Mouse (Mus musculus) adrenal gland, postnatal 36 days (tissue): ENCODE results near the gene Hoxc6. TPM values are rescaled to one million over a fixed set of nuclear protein-coding genes. Genes with fewer than 3 reads are reported as not detected.

Source experiments
- DNase-seq, 2 experiments: peaks; one replicate each; pipeline ENCODE4 v3.0.0; 2021; ENCODE audit warnings: mixed read lengths in 1 of 2
- microRNA-seq: library from miRNA; unstranded; fragments of <30 nt; microRNA quantifications from one replicate; pipeline ENCODE4 v1.2.0, GENCODE M21; 2021
- total RNA-seq, 2 experiments: library from RNA; stranded (reverse); gene quantifications; 2 replicates each; pipeline ENCODE4 v1.2.3; 2021

Hoxc6 gene
- total RNA-seq, 2 experiments from 2014 or later = 43.2 to 46.3 TPM

DNA sequence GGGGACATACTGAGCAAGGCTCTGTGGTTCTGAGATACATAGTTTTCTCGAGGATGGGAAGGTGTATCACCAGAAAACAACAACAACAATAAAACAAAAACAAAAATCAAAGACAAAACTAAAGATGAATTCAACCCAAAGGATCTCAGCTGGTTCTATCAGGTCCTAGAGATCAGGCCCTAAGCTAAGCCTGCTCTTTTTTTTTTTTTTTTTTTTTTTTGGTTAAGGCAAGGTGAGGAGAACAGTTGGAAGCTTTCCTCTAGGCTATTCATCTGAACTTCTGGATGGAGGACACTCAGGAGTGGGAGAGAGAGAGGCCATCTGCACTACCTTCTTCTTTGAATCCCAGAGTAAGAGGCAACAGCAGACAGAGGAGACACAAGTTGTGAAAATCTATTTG is 39.5 kb downstream of the Hoxc6 start:
- no peak for DNase-seq

DNA sequence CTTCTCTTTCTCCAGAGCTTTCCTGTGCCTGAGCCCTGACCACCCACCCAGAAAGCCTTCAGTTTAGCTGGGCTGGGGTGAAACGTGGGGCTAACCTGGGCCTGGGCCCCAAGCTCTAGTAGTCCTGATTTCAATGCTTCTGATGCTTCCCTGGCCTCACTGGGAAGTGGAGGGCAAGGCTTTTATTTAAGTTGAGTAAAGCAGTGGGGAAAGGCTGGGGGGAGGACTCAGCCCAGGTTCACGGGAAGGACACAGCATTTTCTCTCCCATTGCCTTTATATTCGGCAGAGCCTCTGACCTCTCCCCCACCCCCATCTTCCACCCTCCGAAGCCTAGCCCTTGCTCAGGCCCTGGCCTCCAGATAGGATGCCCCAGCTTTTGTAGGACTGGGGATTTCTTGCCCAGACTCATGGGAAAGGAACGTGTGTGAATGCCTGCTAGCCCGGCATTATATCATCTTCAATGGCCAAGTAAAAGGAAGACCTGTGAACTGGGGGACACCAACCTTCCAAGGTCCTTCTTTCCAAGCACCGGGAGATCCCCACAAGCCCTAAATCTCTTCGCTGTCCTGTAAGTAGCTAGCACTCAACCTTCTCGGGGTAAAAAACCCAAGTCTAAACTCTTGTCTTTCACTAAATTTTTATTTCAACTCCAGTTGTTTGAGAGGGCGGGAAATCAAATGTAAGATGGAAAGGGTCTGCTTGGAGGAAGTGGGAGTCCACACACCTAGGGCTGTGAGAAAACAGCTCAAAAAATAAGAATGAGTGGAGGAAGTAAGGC is 40.8 kb downstream of the Hoxc6 start:
- DNase-seq = no peak

DNA sequence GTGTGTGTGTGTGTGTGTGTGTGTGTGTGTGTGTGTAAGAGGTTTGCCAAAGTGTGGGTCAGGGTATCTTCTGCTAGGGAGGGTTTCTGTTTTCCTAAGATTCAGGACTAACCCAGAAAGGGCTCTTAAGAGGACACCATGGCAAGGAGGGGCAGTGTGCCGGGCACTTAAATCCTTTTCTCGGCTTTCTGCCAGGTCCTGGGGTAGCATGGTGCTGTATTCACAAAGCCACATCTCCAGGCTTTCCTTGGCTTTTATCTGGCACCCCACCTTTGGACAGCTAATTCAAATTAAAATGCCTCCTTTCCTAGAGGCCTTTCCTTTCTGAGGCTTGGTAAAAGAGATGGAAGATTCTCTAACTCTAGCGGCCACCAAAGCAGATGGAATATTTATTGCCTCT is 41.6 kb downstream of the Hoxc6 start:
- no peak for DNase-seq

DNA sequence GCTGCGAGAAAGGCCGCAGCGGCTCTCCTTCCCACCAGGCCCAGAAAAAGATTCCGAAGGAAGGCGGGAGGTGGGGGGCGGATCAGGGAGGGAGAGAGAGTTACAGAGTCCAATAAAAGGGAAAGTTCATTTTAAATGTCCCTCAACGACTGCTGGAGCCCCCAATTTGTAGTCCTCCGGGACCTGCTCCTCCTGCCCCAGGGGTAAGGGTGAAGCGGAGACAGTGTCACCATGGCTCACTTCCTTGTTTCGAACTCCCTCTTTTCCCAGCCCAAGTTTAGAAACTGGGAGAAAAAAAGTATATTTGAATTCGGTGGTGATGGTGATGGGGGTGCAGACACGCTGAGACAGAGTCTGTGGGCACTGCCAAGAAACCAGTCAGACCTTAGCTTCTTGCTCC is 42.5 kb downstream of the Hoxc6 start:
- peak in 1 of 2 experiments; percentile 13 for DNase-seq

GRCm38 (mm10) chr15:103041613-103042012 is 43.6 kb downstream of the Hoxc6 start:
- DNase-seq = no peak

- DNase-seq = no peak
Measured at GRCm38 (mm10) chr15:103042209-103042608, 44.2 kb downstream of the Hoxc6 start.

GRCm38 (mm10) chr15:103051670-103052069 is 53.6 kb downstream of the Hoxc6 start:
- DNase-seq = no peak

DNA sequence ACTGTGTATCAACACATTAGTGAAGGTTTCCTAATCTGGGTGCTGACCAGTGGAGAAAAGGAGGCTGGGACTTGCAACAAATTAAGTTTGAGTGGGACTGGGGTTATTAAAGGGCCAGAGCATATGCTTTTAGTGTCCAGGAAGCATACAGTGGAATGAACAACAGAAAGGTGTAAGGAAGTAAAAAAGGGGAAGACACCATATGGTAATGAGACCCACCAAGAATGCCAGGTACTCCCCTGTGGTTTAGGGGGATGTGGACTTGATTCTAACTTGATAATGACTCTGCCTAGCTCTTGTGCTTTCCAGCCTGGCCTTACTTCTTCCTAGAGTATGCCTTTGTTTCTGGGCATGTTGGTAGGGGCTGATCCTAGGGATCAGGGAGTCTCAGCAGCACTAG is 55.2 kb downstream of the Hoxc6 start:
- no peak for DNase-seq

- no peak for DNase-seq
Measured at GRCm38 (mm10) chr15:103056396-103056795, 58.3 kb downstream of the Hoxc6 start.

DNA sequence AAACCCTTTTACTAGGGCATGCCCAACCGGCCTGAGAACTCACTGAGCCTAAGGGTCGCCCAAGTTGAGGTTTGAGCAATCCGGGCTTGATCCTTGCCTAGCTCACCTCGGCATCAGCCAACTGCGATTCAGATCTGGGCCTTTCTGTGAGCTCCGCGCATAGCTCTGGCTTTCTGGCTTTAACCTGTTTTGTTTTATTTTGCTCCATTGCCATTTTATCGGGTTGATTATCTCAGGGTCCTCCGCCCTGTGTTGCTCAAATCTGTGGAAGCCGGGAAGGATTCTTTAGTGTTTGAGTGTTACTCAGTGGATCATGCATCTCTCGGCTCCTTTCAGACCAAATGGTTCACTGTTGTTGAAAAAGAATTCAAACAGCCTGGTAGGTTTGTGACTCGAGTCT is 60.7 kb downstream of the Hoxc6 start:
- peak in 1 of 2 experiments; percentile 15 for DNase-seq

- no peak for DNase-seq
Measured at GRCm38 (mm10) chr15:103059393-103059992, 61.4 kb downstream of the Hoxc6 start.

DNA sequence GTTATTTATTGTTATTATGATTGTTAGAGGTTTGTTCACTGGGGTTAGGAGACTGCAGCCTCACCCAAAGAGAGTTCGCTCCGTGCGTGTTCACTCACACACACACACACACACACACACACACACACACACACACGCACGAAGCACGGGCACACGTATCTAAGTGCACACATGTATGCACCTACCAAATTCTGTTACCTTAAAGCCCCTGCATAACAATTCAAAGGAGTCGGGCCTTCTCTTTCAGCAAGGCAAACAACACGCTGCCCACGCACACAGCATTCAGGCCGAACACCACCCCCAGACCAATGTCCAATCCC is 61.9 kb downstream of the Hoxc6 start:
- DNase-seq = peak in 1 of 2 experiments; percentile 13

DNA sequence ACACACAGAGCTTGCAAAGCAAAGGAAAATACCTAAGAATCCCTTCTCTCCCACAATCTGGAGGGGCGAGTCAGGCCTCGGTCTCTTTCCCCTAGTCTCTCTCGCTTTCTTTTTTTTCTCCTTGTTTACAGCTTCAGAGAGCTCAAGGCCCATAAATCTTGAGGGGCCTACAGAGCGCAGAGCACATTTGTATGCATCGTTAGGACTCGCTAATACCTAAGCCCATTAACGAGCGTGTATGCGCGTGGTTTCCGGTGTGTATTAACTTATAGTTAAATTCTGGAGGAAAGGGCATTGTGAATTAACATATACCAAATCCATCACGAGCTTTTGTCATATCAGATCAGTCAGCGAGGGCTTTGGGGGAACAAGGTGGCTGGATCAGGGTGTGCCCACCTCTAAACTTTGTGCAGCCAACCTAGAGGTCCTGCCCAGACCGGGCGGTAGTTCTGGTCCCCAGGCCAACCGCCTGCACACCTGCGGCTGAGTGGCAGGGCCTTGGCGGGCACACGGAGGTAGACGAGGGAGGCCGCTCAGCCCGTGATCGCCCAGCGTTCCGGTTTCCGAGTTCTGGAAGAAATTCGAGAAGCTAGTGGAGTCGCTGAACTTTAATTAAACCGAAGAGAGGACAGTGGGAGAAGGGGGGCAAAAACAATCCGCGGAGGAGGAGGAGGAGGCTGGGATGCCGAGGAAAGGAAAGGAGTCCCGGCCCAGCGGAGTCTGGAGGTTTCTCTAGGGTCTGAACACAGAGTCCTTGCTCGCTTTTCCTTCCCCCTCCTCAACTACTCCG is 62.5 kb downstream of the Hoxc6 start:
- peak in 1 of 2 experiments; percentile 26 for DNase-seq

- peak; percentile 56 to 76 for DNase-seq
Measured at GRCm38 (mm10) chr15:103061131-103061825, 63.2 kb downstream of the Hoxc6 start.

Small RNAs within 50 kb of the gene (microRNA-seq; reads per million reads assigned to microRNA genes)
- 228 reads per million, percentile 61 among the genes with 10 or more reads in this experiment for gene Mir196a-2
- gene Mir615 = 2,393 reads per million, percentile 87 among the genes with 10 or more reads in this experiment

Other genes starting within 250 kb of the Hoxc6 start
- not detected for gene Hoxc13, start 77.2 kb upstream of the Hoxc6 start, total RNA-seq
- gene Hoxc12, start 61.5 kb upstream of the Hoxc6 start, total RNA-seq = not detected
- not detected for gene Hoxc11, start 43.8 kb upstream of the Hoxc6 start, total RNA-seq
- under 1 TPM; 0.17 to 0.20 TPM for gene Hoxc10, start 31.5 kb upstream of the Hoxc6 start, total RNA-seq
- gene Hoxc5, start 30.8 kb upstream of the Hoxc6 start, total RNA-seq = 1 to 10 TPM; 5.7 to 6.2 TPM
- under 1 TPM; 0.72 to 0.96 TPM for gene Hoxc9, start 21.8 kb upstream of the Hoxc6 start, total RNA-seq
- 10 to 100 TPM; 25.4 to 29.5 TPM for gene Hoxc8, start 7.7 kb upstream of the Hoxc6 start, total RNA-seq
- 1 to 10 TPM; 5.9 to 6.6 TPM for gene Hoxc4, start 20.7 kb downstream of the Hoxc6 start, total RNA-seq
- 10 to 100 TPM; 11.9 to 13.0 TPM for gene Smug1, start 168.8 kb downstream of the Hoxc6 start, total RNA-seq
- 10 to 100 TPM; 79.0 to 82.6 TPM for gene Cbx5, start 241.6 kb downstream of the Hoxc6 start, total RNA-seq
- 100 to 1,000 TPM; 193 to 199 TPM for gene Hnrnpa1, start 242.2 kb downstream of the Hoxc6 start, total RNA-seq